Mouse (Mus musculus) layer of hippocampus, adult 11-12 months (tissue): Measurements from ENCODE around the gene Elac2.

Source experiments
- DNase-seq: peaks from one replicate; pipeline ENCODE4 v3.0.0; 2022; ENCODE audit warnings: low spot score

The Elac2 gene

DNA sequence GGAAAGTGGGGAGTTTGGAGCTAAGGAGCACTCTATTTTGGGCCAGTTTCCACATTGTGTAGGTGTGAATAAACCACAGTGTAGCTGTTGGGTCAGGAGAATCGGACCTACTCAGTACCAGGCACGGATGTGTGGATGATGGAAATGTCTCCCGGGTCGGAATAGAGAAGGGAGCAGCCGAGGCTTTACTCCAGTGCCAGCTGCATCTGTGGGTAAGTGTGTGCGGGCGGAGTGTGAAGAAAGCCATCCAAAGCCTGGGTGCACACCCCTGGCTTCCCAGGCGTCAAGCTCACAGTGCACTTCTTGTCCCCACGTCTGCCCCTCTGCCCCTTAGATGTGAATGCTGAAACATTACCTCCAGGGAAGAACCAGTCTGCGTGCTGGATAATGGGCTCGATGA is 43.9 kb downstream of the Elac2 start:
- no peak for DNase-seq

DNA sequence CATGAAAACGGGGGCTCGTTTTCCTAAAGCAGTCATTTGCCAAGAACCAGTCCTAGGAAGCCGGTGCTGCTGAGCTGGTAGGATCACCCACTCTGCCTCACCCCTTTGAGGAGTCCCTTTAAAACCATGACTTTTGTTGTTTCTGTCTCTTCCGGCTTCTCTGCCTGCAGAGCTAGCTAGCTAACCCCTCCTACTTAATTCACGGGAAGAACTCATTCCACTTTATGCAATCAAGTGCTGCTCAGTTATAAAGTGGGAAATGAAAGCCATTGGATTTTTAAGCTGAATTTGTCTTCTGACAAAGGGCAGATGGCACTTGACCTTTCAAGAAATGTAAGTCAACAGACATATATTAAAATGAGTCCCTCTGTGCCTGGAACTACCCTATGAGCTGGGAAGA is 49.2 kb downstream of the Elac2 start:
- DNase-seq: no peak

DNA sequence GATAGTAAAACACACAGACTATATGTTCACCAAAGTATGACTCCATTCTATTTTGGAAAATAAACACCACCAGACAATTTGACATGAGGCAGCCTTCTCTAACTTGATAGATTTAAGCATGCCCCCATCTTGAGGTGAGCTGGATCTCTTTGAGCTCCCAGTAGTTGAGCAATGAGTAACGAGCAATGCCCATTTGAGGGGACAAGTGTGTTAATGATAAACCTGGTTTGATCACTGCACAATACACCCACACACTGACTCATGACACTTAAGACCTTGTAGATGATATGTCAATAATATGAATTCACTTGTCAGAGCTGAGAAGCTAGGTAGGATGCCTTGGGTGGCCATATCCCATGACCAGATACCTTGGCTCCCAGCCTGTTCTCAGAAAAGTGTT is 51.4 kb downstream of the Elac2 start:
- no peak for DNase-seq

DNA sequence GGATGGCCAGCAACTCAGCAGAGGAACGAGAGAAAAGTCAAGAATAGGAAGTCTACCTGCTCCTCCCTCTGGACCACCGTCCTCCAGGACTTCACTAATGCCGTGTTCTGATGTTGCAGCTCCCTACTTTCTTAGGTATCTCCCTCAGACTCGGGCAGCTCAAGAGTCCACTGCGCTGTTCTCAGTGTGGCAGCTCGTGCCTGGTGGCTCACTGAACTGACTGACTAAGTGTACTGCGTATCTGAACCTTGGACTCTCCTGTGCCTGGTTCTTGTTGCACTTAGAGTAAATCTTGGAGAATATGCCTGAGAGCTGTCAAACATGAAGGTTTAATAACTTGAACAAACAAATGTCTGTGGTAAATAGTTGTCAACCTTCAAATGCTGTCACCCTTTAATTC is 53.4 kb downstream of the Elac2 start:
- no peak for DNase-seq

DNA sequence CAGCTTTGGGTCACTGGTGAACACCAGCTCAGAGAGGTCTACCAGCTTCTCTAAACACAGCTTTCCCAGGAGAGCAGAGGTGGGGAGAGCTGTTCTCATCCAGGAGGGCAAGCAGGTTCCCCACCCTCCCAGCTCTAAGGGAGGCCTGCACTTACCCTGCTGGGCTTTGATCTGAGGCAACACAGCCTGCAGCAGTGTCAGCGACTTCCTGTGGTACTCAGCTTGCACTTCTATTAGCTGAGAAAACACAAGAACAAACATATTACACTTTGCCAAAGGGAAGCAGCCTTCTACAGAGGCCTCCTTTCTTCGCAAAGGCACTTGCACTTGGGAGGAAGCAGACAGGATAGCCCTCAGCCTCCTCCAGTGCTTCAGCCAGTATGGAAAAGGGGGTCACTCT is 60.2 kb downstream of the Elac2 start:
- no peak for DNase-seq

DNA sequence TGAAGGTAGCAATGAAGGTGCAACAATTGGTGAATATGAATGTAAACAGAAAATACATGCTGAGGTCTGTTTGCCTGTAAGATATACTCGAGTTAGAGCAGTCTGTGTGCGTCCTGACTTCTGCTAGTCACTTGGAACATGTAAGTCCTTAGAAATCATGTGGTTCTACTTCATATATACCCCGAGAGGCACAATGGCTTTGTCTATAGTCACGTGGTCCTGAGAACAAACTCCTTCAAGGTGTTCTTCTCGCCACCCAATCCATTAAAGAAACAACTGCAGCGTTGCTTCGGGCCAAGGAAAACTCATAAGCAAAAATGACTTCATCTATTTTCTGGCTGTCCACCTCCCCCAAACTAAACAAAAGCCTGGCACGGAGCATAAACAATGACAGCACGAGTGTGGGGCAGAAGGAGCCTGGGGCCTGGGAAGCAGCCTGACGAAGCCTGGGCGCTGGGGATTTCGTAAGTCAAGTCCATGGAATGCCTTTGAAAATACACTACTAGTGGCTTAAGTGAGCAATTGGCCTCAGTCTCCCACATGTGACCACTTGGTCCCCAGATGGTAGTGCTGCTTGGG is 60.8 kb downstream of the Elac2 start:
- DNase-seq: no peak

DNA sequence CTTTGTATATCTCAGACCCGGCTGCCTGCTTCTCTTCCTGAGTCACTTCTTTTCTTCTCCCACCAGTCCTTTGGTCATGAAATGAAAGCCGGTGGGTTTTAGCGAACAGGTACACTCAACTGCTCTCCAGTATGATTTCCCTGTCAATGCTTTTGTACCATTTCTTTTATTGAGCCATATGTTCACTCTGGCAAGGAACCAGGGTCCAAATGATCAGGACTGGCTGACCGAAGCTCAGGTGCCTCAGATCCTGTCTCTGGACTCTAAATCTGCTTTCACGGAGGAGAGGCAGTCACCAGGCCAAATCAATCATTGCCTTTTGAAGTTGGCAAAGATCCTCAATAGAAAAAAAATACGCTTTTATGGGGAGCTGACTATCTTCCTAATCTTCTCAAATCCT is 61.7 kb downstream of the Elac2 start:
- no peak for DNase-seq

DNA sequence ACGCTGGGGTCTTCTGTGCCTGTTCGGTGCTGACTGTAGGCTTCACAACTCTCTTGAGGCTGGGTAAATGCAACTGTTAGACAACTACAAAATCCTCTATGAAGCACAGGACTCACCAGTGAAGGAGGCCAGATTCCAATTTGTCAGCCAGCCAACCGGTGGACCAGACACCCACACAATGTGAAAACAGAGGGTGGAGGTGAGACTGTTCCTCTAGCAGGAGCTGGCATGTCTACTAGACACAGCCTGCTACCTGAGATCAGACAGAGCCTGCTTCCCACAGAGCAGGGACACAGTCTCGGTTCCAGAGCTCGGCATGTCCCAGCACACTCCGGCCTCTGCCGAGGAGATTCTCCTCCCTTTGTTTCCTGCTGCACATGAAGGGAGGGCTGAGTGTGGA is 70.3 kb downstream of the Elac2 start:
- no peak for DNase-seq

DNA sequence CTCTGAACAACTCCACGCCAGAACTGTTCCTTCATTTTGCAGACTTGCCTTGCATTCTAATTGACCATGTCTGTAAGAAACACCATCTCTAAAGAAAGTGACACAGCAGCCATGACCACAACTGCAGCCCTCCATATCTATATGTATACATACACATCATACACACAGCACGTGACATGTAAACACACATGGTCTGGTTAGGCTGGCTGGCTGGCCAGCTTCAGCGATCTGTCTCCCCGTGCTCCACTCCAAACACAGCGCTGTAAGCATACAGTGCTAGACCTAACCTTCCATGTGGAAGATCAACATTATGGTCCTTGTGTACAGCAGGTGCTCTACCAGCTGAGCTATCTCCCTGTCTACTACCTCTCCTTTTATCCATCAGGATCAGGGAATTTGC is 72.0 kb downstream of the Elac2 start:
- no peak for DNase-seq
